Mouse (Mus musculus) left cerebral cortex, adult 9 months (tissue): ENCODE data around the gene Gm10644.

Experiments used
- DNase-seq, 2 experiments: peaks; one replicate each; pipeline ENCODE4 v3.0.0; 2022; ENCODE audit warnings: low spot score in 2 of 2

The Gm10644 gene

GRCm38 (mm10) chr8:83935435-83935834 lies 19.6 kb downstream of the Gm10644 start:
- no peak for DNase-seq

- no peak for DNase-seq
Observed at GRCm38 (mm10) chr8:83934994-83935393, 20.0 kb downstream of the Gm10644 start.

GRCm38 (mm10) chr8:83934222-83934621 lies 20.8 kb downstream of the Gm10644 start:
- no peak for DNase-seq

GRCm38 (mm10) chr8:83926266-83926665 lies 28.7 kb downstream of the Gm10644 start:
- DNase-seq: no peak

- no peak for DNase-seq
Observed at GRCm38 (mm10) chr8:83924585-83924984, 30.4 kb downstream of the Gm10644 start.

GRCm38 (mm10) chr8:83922727-83923126 lies 32.3 kb downstream of the Gm10644 start:
- no peak for DNase-seq

- peak; percentile 64 to 91 for DNase-seq
Observed at GRCm38 (mm10) chr8:83921558-83921957, 33.4 kb downstream of the Gm10644 start.

- no peak for DNase-seq
Observed at GRCm38 (mm10) chr8:83917566-83917965, 37.4 kb downstream of the Gm10644 start.

- peak in 1 of 2 experiments; percentile 65 for DNase-seq
Observed at GRCm38 (mm10) chr8:83916015-83916414, 39.0 kb downstream of the Gm10644 start.

GRCm38 (mm10) chr8:83914860-83915259 lies 40.1 kb downstream of the Gm10644 start:
- DNase-seq: no peak

GRCm38 (mm10) chr8:83914232-83914631 lies 40.8 kb downstream of the Gm10644 start:
- DNase-seq: no peak

- DNase-seq: no peak
Observed at GRCm38 (mm10) chr8:83911809-83912731, 42.9 kb downstream of the Gm10644 start.

- DNase-seq: no peak
Observed at GRCm38 (mm10) chr8:83909311-83909710, 45.7 kb downstream of the Gm10644 start.

GRCm38 (mm10) chr8:83908583-83908982 lies 46.4 kb downstream of the Gm10644 start:
- DNase-seq: no peak

- no peak for DNase-seq
Observed at GRCm38 (mm10) chr8:83902961-83903666, 51.9 kb downstream of the Gm10644 start.

- DNase-seq: no peak
Observed at GRCm38 (mm10) chr8:83901566-83902485, 53.2 kb downstream of the Gm10644 start.

GRCm38 (mm10) chr8:83900957-83901270 lies 54.1 kb downstream of the Gm10644 start:
- peak in 1 of 2 experiments; percentile 80 for DNase-seq

- no peak for DNase-seq
Observed at GRCm38 (mm10) chr8:83900266-83900956, 54.6 kb downstream of the Gm10644 start.

- DNase-seq: peak; percentile 95 to 96
Observed at GRCm38 (mm10) chr8:83899363-83900252, 55.4 kb downstream of the Gm10644 start, which contains the start of gene Adgrl1. Adgrl1 (plus strand) TSS chr8:83900105.

- DNase-seq: peak in 1 of 2 experiments; percentile 71
Observed at GRCm38 (mm10) chr8:83898985-83899362, 56.0 kb downstream of the Gm10644 start.
